Mouse (Mus musculus): ENCODE measurements around the gene Scn3a. TPM values are rescaled to one million over a fixed set of nuclear protein-coding genes. Genes with fewer than 3 reads are reported as not detected.

Scn3a gene
- polyA plus RNA-seq (2012; rRNA removed): 0.02 and 0.03 TPM in 2 replicates

GRCm38 (mm10) chr2:65566793-65567787 lies at the start of gene Scn3a:
Gene Scn3a (minus strand): TSS chr2:65567627.

Other genes starting within 250 kb of the Scn3a start
- gene Slc38a11, start 203.6 kb downstream of the Scn3a start, polyA plus RNA-seq (2012; rRNA removed): 0.09 and 0.29 TPM in 2 replicates
- 0.08 and 0.12 TPM in 2 replicates for gene Scn2a, start 53.1 kb upstream of the Scn3a start, polyA plus RNA-seq (2012; rRNA removed)

Measured in stomach, adult 2 months (tissue).